Mouse (Mus musculus) lung, postnatal 0 days (tissue): ENCODE measurements around the gene Cryl1.

ENCODE experiments used
- CTCF ChIP-seq: IDR thresholded peaks from 2 replicates; pipeline ENCODE4 v1.5.1; 2016; ENCODE audit warnings: antibody characterized with exemption, mild to moderate bottlenecking
- EP300 ChIP-seq: IDR thresholded peaks from 2 replicates; pipeline ENCODE4 v1.6.1; 2016; ENCODE audit warnings: antibody characterized with exemption, mild to moderate bottlenecking, control low read depth

DNA sequence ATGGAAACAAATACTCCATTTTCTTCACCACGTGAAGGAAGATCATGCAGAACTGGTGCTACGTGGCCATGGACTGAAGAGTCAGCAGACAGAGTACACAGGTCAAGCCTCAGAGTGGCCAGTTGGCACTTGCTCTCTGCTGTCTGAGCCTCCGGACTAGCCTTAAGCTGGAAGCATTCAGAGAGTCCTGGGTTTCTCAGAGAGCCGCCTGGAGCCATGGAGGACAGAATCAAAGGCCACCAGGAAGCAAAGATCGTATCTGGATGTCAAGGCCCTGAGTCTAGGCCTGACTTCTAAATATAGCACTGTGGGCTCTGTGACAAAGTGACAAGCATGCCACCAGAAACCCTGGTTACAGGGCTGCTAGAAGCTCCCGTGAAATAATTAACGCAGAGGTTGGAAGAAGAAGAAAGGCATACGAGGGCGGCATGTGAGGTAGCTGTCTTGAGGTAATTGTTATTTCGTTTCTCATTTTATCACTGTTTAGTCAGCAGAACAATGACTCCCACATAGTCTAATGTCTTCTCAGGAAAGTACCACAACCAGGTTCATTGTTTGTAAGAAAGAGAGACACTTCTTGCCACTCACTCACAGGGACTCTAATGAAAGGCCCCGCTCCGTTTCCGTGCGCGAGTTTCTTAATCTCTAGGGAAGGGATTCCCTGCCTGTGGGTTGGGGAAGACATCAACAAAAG lies 55.1 kb downstream of the Cryl1 start:
- TF ChIP-seq CTCF, result no peak
- no peak for TF ChIP-seq EP300
